Mouse (Mus musculus) megakaryocyte, embryonic 14.5 days (primary cell): ENCODE results near the gene Batf.

ENCODE experiments used
- FLI1 ChIP-seq: IDR thresholded peaks from 2 replicates; pipeline ENCODE4 v1.6.1; 2012; ENCODE audit warnings: low read length, inconsistent platforms, mixed read lengths
- GATA1 ChIP-seq: IDR thresholded peaks from 3 replicates; pipeline ENCODE4 v1.6.1; 2012; ENCODE audit warnings: mixed read lengths, low read length, inconsistent platforms, borderline replicate concordance

- no peak for TF ChIP-seq GATA1
- TF ChIP-seq FLI1: no peak
Observed at GRCm38 (mm10) chr12:85747343-85747742, 60.9 kb downstream of the Batf start.
